Mouse (Mus musculus) CD4-positive, CD25-positive, alpha-beta regulatory T cell (primary cell): Measurements from ENCODE around the gene Trmt10b. TPM values are rescaled to one million over a fixed set of nuclear protein-coding genes. Genes with fewer than 3 reads are reported as not detected.

Experiments used
- polyA plus RNA-seq: library from polyadenylated mRNA; unstranded; fragments of 100-300 nt; shearing (Covaris generic); gene quantifications from one replicate; pipeline ENCODE4 v1.2.1, GENCODE M21; 2017

Gene Trmt10b
- 20.4 TPM for polyA plus RNA-seq

GRCm38 (mm10) chr4:45296662-45297564 lies at the start of gene Trmt10b:
TSS of gene Trmt10b (plus strand) at chr4:45297127.

GRCm38 (mm10) chr4:45341669-45342249 lies 44.8 kb downstream of the Trmt10b start, which contains the start of gene Dcaf10:
TSS of gene Dcaf10 (plus strand) at chr4:45342101.

GRCm38 (mm10) chr4:45342286-45343155 lies 45.6 kb downstream of the Trmt10b start, which contains the start of gene Exosc3:
TSS of gene Exosc3 (minus strand) at chr4:45342732.

Other genes starting within 250 kb of the Trmt10b start
- gene Fbxo10, start 212.5 kb upstream of the Trmt10b start, polyA plus RNA-seq: 4.0 TPM
- 147 TPM for gene Tomm5, start 189.0 kb upstream of the Trmt10b start, polyA plus RNA-seq
- gene Frmpd1, start 112.3 kb upstream of the Trmt10b start, polyA plus RNA-seq: not detected
- 23.2 TPM for gene Dcaf10, start 45.0 kb downstream of the Trmt10b start, polyA plus RNA-seq
- 115 TPM for gene Exosc3, start 45.6 kb downstream of the Trmt10b start, polyA plus RNA-seq
- 27.5 TPM for gene Slc25a51, start 111.6 kb downstream of the Trmt10b start, polyA plus RNA-seq
- 0.85 TPM for gene Shb, start 235.3 kb downstream of the Trmt10b start, polyA plus RNA-seq